In the genomic region with DNA sequence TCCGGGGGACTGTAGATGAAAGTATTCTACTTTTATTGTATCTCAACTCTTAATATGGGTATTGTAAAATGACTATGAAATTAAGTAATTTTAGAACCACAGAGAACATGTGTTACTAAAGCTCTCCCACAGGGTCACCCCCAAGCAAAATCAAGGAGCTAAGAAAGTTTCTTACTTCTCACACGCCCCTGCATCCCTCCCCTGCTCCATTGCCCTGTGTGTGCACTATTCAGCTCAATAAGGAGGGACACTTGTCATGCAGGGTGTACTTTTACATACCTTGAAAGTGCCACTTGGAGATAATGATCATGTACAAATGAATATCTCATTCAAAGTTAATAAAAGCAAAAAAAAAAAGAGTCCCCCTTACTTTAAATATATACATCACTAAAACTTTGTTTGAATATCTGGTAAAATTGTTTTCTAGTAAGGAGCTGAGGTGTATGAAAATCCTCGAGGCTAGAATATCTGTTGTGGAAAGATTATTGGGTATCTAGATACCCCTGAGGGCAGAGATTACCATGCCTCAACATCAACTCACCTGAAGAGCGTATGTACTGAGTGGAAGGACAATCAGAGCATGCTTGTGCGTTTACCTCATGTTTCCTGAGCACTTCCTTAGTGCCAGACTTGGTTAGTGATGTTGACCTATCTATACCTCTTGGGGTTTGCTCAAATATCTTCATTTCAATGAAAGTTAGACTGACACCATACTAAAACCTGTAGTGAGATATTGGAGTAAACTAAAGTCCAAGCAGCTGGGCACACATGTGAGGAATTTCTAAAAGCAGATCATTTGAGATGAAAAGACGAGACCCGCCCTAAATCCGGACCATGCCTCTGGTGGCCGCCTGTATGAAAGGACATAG, we compare ENCODE assay signal across 23 mouse cellular contexts.
"Had no signal": no experiment of that assay in that cellular context is flagged by ENCODE, and none has a peak within 500 bp of the region (broad histone marks: within the 10 kb centered on the region; RNA-seq: fewer than 3 reads in every experiment).

No protein-coding gene starts in this region.

- H3K36me3 ChIP-seq: heart, embryonic 12.5 days; hindbrain, embryonic 13.5 days; hindbrain, embryonic 15.5 days; kidney, embryonic 15.5 days; limb, embryonic 10.5 days; limb, embryonic 12.5 days; liver, embryonic 13.5 days; liver, embryonic 15.5 days had no signal

- DNase-seq: gastrocnemius, postnatal 14 days; gastrocnemius, postnatal 36 days; heart, adult 2 months; heart, postnatal 10 days; kidney, adult 11 months; kidney, adult 2 months; kidney, adult 9 months; kidney, postnatal 14 days; kidney, postnatal 36 days; layer of hippocampus, adult 9-11 months; layer of hippocampus, postnatal 36 days; liver; liver, embryonic 13.5 days had no signal

- H3K9ac ChIP-seq: heart, embryonic 12.5 days; hindbrain, embryonic 13.5 days; hindbrain, embryonic 15.5 days; kidney, embryonic 15.5 days; limb, embryonic 12.5 days; liver, embryonic 13.5 days; liver, embryonic 15.5 days had no signal

- H3K27me3 ChIP-seq: heart, embryonic 12.5 days; hindbrain, embryonic 13.5 days; hindbrain, embryonic 15.5 days; kidney, embryonic 15.5 days; limb, embryonic 12.5 days; liver, embryonic 13.5 days; liver, embryonic 15.5 days had no signal

- H3K9me3 ChIP-seq: heart, embryonic 12.5 days; hindbrain, embryonic 13.5 days; hindbrain, embryonic 15.5 days; kidney, embryonic 15.5 days; limb, embryonic 10.5 days; limb, embryonic 12.5 days; liver, embryonic 13.5 days; liver, embryonic 15.5 days had no signal

- H3K4me3 ChIP-seq: heart, adult 2 months; heart, embryonic 12.5 days; hindbrain, embryonic 13.5 days; hindbrain, embryonic 15.5 days; kidney, embryonic 15.5 days; limb, embryonic 10.5 days; limb, embryonic 12.5 days; liver, embryonic 13.5 days; liver, embryonic 15.5 days had no signal

- H3K4me1 ChIP-seq: heart, embryonic 12.5 days; liver, embryonic 13.5 days; liver, embryonic 15.5 days had no signal

- H3K4me2 ChIP-seq: heart, embryonic 12.5 days; hindbrain, embryonic 13.5 days; hindbrain, embryonic 15.5 days; kidney, embryonic 15.5 days; limb, embryonic 12.5 days; liver, embryonic 11.5 days; liver, embryonic 13.5 days; liver, embryonic 15.5 days had no signal

- H3K27ac ChIP-seq: heart, adult 2 months; hindbrain, embryonic 13.5 days; hindbrain, embryonic 15.5 days; hindbrain, postnatal 0 days; kidney, embryonic 15.5 days; kidney, postnatal 0 days; limb, embryonic 10.5 days; limb, embryonic 12.5 days; liver, embryonic 13.5 days; liver, embryonic 15.5 days had no signal
